Mouse (Mus musculus) megakaryocyte, embryonic 14.5 days (primary cell): ENCODE data around the gene Cd40.

Source experiments
- FLI1 ChIP-seq: IDR thresholded peaks from 2 replicates; pipeline ENCODE4 v1.6.1; 2012; ENCODE audit warnings: low read length, inconsistent platforms, mixed read lengths
- GATA1 ChIP-seq: IDR thresholded peaks from 3 replicates; pipeline ENCODE4 v1.6.1; 2012; ENCODE audit warnings: mixed read lengths, low read length, inconsistent platforms, borderline replicate concordance

DNA sequence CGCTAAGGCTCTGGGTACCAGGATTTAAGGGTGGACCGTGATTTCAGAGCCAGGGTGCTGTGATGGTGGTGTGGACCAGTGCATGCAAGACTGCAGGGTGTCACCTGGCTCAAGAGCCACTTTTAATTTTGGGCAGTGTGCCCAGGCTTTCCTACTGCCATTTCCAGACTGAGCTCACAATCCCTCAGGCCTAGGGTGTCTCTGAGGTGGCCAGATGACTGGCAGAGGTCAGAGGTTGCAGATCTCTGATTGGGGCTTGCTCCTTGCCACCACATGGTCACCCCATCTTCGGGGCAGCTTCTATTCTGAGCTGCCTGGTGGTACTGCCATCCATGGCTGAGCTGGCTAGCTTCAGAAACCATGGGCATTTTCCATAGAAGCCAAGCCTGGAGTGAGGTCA lies 43.4 kb downstream of the Cd40 start:
- TF ChIP-seq GATA1 (no peak), FLI1 (no peak)
